Mouse (Mus musculus) heart, postnatal 0 days (tissue): ENCODE measurements at regions not wholly inside any gene's neighbourhood (a gene's known extent, or its start where the extent isn't known, plus 50 kb on each side); places are given as distances from the start of the nearest gene placed in this dataset.

Experiments used
- CTCF ChIP-seq: IDR thresholded peaks from 2 replicates; pipeline ENCODE4 v1.5.1; 2016; ENCODE audit warnings: antibody characterized with exemption, control low read depth, low read depth
- EP300 ChIP-seq: IDR thresholded peaks from 2 replicates; pipeline ENCODE4 v1.6.1; 2016; ENCODE audit warnings: antibody characterized with exemption, low read depth

DNA sequence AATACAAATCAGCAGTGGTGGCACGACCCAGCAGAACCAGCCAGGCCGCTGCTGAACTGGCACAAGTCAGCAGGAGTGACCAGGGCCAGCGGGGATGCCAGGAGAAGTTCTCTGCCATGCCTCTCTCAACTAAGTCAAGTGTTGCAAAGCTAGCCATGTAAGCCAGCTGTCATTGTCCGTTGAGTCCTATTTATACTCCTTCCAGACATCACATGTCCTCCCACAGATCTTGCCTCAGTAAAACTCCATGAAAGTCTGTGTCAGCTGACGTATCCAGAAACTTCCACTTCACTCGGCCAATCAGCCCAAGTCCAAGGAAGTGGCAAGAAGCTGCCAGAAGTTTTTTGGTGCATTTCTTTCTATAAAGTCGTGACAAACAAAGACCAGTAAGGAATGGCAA, 76.0 kb upstream of the Diaph3 start:
- TF ChIP-seq CTCF, result no peak
- TF ChIP-seq EP300, result no peak
